Comparison of ENCODE assay signal across 15 mouse cellular contexts in the genomic region with DNA sequence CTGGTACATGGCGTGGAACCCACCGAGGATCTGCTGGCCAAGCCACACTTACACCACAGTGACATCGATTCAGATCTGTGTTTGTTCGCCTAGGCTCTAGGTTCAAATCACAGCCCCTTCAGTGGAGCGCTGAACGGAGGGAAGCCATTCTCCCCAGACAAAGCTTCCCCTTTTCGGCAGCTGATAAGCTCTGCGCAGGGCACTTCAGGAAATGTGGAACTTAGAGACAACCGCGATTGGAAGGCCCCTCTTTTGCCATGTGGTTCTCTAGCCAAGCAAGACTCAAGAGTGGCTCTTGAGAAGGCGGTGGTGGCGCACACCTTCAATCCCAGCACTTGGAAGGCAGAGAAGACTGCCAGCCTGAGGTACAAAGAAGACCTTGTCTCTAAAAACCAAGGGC. TPM values are rescaled to one million over a fixed set of nuclear protein-coding genes. Genes with fewer than 3 reads are reported as not detected.
DNase-seq lines count a peak whose midpoint lies in the region; ATAC-seq and TF ChIP-seq lines count a peak whose summit lies in the region.
"Had no signal": no experiment of that assay in that cellular context is flagged by ENCODE, and none has a peak within 500 bp of the region (broad histone marks: within the 10 kb centered on the region; RNA-seq: fewer than 3 reads in every experiment).

No protein-coding gene starts in this region.

- H3K9me3 ChIP-seq in lung, embryonic 14.5 days (ENCODE audit: low read depth, low read length): no peaks in the 10 kb centered on the region
- no peaks in the 10 kb centered on the region for H3K9me3 ChIP-seq in embryonic facial prominence, embryonic 10.5 days
- H3K9me3 ChIP-seq in hindbrain, embryonic 14.5 days (ENCODE audit: control insufficient read depth, low read length): no peaks in the 10 kb centered on the region
- no peaks in the 10 kb centered on the region for H3K9me3 ChIP-seq in neural tube, embryonic 13.5 days
- H3K9me3 ChIP-seq: embryonic facial prominence, embryonic 13.5 days; liver, embryonic 15.5 days had no signal

- H3K36me3 ChIP-seq in lung, embryonic 14.5 days (ENCODE audit: insufficient read depth): no peaks in the 10 kb centered on the region
- H3K36me3 ChIP-seq in embryonic facial prominence, embryonic 10.5 days (replicated peaks): no peaks in the 10 kb centered on the region
- no peaks in the 10 kb centered on the region for H3K36me3 ChIP-seq in hindbrain, embryonic 14.5 days (replicated peaks; ENCODE audit: control insufficient read depth, insufficient read depth)
- no peaks in the 10 kb centered on the region for H3K36me3 ChIP-seq in neural tube, embryonic 13.5 days
- H3K36me3 ChIP-seq: embryonic facial prominence, embryonic 13.5 days; liver, embryonic 15.5 days had no signal

- peaks cover 25% of the 10 kb centered on the region for H3K27me3 ChIP-seq in lung, embryonic 14.5 days (ENCODE audit: insufficient read depth, low read length)
- H3K27me3 ChIP-seq in embryonic facial prominence, embryonic 10.5 days (replicated peaks; ENCODE audit: low read depth, poor library complexity, severe bottlenecking): peaks cover 44% of the 10 kb centered on the region
- H3K27me3 ChIP-seq in hindbrain, embryonic 14.5 days (ENCODE audit: control insufficient read depth, insufficient read depth, low read length): no peaks in the 10 kb centered on the region
- peaks cover 7% of the 10 kb centered on the region; the same call in 1 of the 2 replicates for H3K27me3 ChIP-seq in neural tube, embryonic 13.5 days
- H3K27me3 ChIP-seq: Patski had no signal

- no peak for ATAC-seq in lung, embryonic 14.5 days (ENCODE audit: insufficient read depth)
- ATAC-seq in hindbrain, embryonic 14.5 days (ENCODE audit: low FRiP score): no peak
- no peak for ATAC-seq in neural tube, embryonic 13.5 days (ENCODE audit: low read depth)
- ATAC-seq: Patski had no signal

- no peak overlapping the region for H3K4me3 ChIP-seq in lung, embryonic 14.5 days (ENCODE audit: low read depth, low read length)
- 0 out of 2 replicates have a peak overlapping the region, but pooled peaks have one; percentile 71 for H3K4me3 ChIP-seq in embryonic facial prominence, embryonic 10.5 days
- H3K4me3 ChIP-seq in hindbrain, embryonic 14.5 days (replicated peaks; ENCODE audit: low read length): 0 out of 2 replicates have a peak overlapping the region, but pooled peaks have one; percentile 58
- no peak overlapping the region for H3K4me3 ChIP-seq in neural tube, embryonic 13.5 days
- H3K4me3 ChIP-seq: liver, embryonic 15.5 days; megakaryocyte, embryonic 14.5 days had no signal

- intact Hi-C loops in gastrocnemius, postnatal 36 days (cut with DNase I): no loop called here

- H3K4me2 ChIP-seq in lung, embryonic 14.5 days: no peak overlapping the region
- H3K4me2 ChIP-seq in hindbrain, embryonic 14.5 days (replicated peaks): peak overlapping the region; percentile 73; the same call in 1 of the 2 replicates
- no peak overlapping the region for H3K4me2 ChIP-seq in neural tube, embryonic 13.5 days
- H3K4me2 ChIP-seq: liver, embryonic 15.5 days had no signal

- DNase-seq in lung, embryonic 14.5 days: peak; percentile 28
- no peak for DNase-seq in lung, postnatal 10 days
- no peak for DNase-seq in embryonic facial prominence, embryonic 10.5 days (ENCODE audit: low spot score)
- DNase-seq in hindbrain, embryonic 14.5 days (ENCODE audit: low spot score): no peak
- no peak for DNase-seq in heart, adult 18-20 months
- no peak for DNase-seq in right cerebral cortex, postnatal 10 days (ENCODE audit: low spot score in 2 of 2)
- no peak for DNase-seq in gastrocnemius, postnatal 36 days

- no peaks in the 10 kb centered on the region for H3K4me1 ChIP-seq in lung, embryonic 14.5 days (ENCODE audit: insufficient read depth)
- peaks cover 21% of the 10 kb centered on the region for H3K4me1 ChIP-seq in embryonic facial prominence, embryonic 10.5 days
- H3K4me1 ChIP-seq in hindbrain, embryonic 14.5 days (replicated peaks; ENCODE audit: control insufficient read depth, insufficient read depth, low read length): peaks cover 17% of the 10 kb centered on the region
- peaks cover 30% of the 10 kb centered on the region for H3K4me1 ChIP-seq in neural tube, embryonic 13.5 days (replicated peaks)
- H3K4me1 ChIP-seq: liver, embryonic 15.5 days had no signal

- H3K27ac ChIP-seq in lung, embryonic 14.5 days (ENCODE audit: low read depth): no peak overlapping the region
- no peak overlapping the region for H3K27ac ChIP-seq in embryonic facial prominence, embryonic 10.5 days (replicated peaks)
- H3K27ac ChIP-seq in hindbrain, embryonic 14.5 days: peak overlapping the region; percentile 90; the same call in 1 of the 2 replicates
- peak overlapping the region; percentile 97 for H3K27ac ChIP-seq in neural tube, embryonic 13.5 days (replicated peaks)
- H3K27ac ChIP-seq: embryonic facial prominence, embryonic 13.5 days; heart, adult 2 months; liver, embryonic 15.5 days had no signal

- H3K9ac ChIP-seq in lung, embryonic 14.5 days: no peak overlapping the region
- H3K9ac ChIP-seq in hindbrain, embryonic 14.5 days: 0 out of 2 replicates have a peak overlapping the region, but pooled peaks have one; percentile 81
- peak overlapping the region; percentile 91; the same call in 1 of the 2 replicates for H3K9ac ChIP-seq in neural tube, embryonic 13.5 days
- H3K9ac ChIP-seq: liver, embryonic 15.5 days had no signal

- 68% methylated on average over 12 of the region's 12 CpGs for whole genome bisulfite sequencing in lung, embryonic 14.5 days
- 88% methylated on average over 12 of the region's 12 CpGs for WGBS in embryonic facial prominence, embryonic 10.5 days
- 93% methylated on average over 12 of the region's 12 CpGs for WGBS in hindbrain, embryonic 14.5 days
- WGBS in neural tube, embryonic 13.5 days: 90% methylated on average over 12 of the region's 12 CpGs

- TF ChIP-seq CTCF in lung, embryonic 14.5 days (IDR thresholded peaks at IDR 0.05; ENCODE audit: low read depth): no peak

RNA-seq across cellular contexts. Expression of gene Prkcz, which starts 14.8 kb away (rescaled TPM):
- polyA plus RNA-seq in lung, embryonic 14.5 days (2014; fragmentation: Nextera tagmentation; extraction: Ambion mirVana): 12.7 and 13.4 TPM in 2 replicates
- 12.4 and 13.7 TPM in 2 replicates for polyA plus RNA-seq in embryonic facial prominence, embryonic 10.5 days (2016; fragmentation: Nextera tagmentation; extraction: Ambion mirVana)
- 73.9 and 80.8 TPM in 2 replicates for polyA plus RNA-seq in hindbrain, embryonic 14.5 days (2014; fragmentation: Nextera tagmentation; extraction: Ambion mirVana)
- 60.3 and 62.3 TPM in 2 replicates for polyA plus RNA-seq in neural tube, embryonic 13.5 days (2015; fragmentation: Nextera tagmentation; extraction: Ambion mirVana)
- total RNA-seq in heart, adult 18-20 months (2021): 1 to 10 TPM; 3.6 to 4.8 TPM
- 1 to 10 TPM in 1 of 2 experiments, under 1 TPM in 1; 0.87 to 1.2 TPM for total RNA-seq in gastrocnemius, postnatal 36 days (2021)

RNA-seq across cellular contexts. Expression of gene Gabrd, which starts 51.6 kb away (rescaled TPM):
- not detected in 2 replicates for polyA plus RNA-seq in lung, embryonic 14.5 days (2014; fragmentation: Nextera tagmentation; extraction: Ambion mirVana)
- not detected in 2 replicates for polyA plus RNA-seq in embryonic facial prominence, embryonic 10.5 days (2016; fragmentation: Nextera tagmentation; extraction: Ambion mirVana)
- 0.13 TPM in 1 of 2 replicates, not detected in the other for polyA plus RNA-seq in hindbrain, embryonic 14.5 days (2014; fragmentation: Nextera tagmentation; extraction: Ambion mirVana)
- polyA plus RNA-seq in neural tube, embryonic 13.5 days (2015; fragmentation: Nextera tagmentation; extraction: Ambion mirVana): 0.17 TPM in 1 of 2 replicates, not detected in the other
- not detected for total RNA-seq in heart, adult 18-20 months (2021)
- under 1 TPM; 0.23 to 0.25 TPM for total RNA-seq in gastrocnemius, postnatal 36 days (2021)
- total RNA-seq: heart, adult 2 months; heart, postnatal 10 days had no signal
- polyA plus RNA-seq: embryonic facial prominence, embryonic 13.5 days; liver, embryonic 15.5 days; neural tube, embryonic 11.5 days; Patski had no signal

Comparison
In these comparisons a context has a peak if more than half of its experiments do, and no peak if none do; other contexts are left out.
1. H3K27ac ChIP-seq: peak in hindbrain, embryonic 14.5 days (single experiment) and neural tube, embryonic 13.5 days (single experiment); none in lung, embryonic 14.5 days (single experiment) and embryonic facial prominence, embryonic 10.5 days (single experiment).
2. H3K4me3 ChIP-seq: peak in embryonic facial prominence, embryonic 10.5 days (single experiment) and hindbrain, embryonic 14.5 days (single experiment); none in lung, embryonic 14.5 days (single experiment) and neural tube, embryonic 13.5 days (single experiment).